Mouse (Mus musculus) kidney, postnatal 4 days (tissue): ENCODE data around the gene Elavl2.
A peak's percentile ranks its signal among the peaks of the same experiment; 100 is the strongest.

Experiments used
- DNase-seq, 2 experiments: peaks; one replicate each; pipeline ENCODE4 v3.0.0; 2021; ENCODE audit warnings: mixed read lengths in 2 of 2

The Elavl2 gene

GRCm38 (mm10) chr4:91400423-91400822 lies at the start of gene Elavl2:
Elavl2 (minus strand) TSS chr4:91400785.
- DNase-seq: no peak

DNA sequence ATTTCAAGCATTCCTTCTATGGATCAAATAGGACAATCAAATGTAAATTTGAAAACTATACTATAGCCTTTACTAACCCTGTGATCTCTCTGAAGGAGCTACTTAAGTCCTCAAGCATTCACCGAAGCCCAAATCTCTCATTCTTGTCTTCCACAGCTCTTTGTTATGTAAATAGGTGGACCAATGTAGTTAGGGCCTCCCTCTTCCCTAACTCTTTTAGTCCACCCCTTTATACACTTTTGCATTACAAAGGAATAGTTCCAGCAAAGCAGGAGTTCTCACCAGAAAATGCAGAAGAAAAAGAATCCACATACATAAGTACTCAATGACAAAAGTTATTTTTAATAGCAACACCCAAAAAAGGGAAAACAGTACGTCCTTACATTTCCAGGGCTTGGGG lies 47.3 kb upstream of the Elavl2 start:
- DNase-seq: no peak

DNA sequence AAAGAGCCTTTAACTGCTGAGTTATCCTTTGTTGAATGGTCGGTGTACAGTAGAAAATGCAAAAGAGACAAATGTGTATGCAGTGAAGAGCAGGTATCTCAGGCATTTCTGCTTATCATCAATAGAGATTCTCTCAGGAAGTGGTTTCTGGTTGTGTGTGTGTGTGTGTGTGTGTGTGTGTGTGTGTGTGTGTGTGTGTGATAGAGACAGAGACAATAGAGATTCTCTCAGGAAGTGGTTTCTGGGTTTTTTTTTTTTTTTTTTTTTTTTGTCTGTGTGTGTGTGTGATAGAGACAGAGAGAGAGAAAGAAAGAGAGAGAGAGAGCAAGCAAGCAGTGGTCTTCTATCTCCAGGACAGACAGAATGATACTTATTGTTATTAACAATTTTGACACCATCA lies 15.0 kb upstream of the Elavl2 start:
- DNase-seq: no peak

- no peak for DNase-seq
Observed at GRCm38 (mm10) chr4:91405047-91405446, 4.5 kb upstream of the Elavl2 start.

- DNase-seq: peak in 1 of 2 experiments; percentile 15
Observed at GRCm38 (mm10) chr4:91399510-91400196, 932 bp downstream of the Elavl2 start.

DNA sequence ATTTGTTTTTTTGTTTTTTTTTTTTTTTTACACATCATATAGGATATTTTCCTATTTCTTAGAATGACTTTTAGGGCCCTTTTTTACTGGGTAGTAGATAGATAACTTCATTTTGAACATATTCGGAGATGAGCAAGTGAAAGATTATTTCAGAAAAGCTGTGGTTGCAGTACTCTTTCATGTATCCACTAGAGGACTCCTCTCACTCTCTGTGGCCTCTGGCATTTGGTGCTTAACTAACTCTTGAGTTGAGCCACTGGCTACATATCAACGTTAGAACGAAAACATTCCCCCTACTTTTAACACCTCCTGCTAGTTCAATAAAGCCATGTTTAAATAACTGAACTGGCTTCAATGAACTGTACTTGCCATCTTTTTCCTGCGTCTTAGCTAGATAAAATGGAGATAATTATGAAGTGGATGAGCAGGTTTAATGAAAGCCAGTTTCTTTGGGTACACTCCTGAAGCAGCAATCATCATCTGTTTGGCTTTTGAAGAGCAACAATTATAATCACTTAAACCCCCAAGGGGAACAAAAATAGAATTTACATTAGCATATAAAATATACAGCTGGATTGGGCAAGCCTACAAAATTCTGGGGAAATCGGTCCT lies 8.5 kb downstream of the Elavl2 start:
- no peak for DNase-seq

DNA sequence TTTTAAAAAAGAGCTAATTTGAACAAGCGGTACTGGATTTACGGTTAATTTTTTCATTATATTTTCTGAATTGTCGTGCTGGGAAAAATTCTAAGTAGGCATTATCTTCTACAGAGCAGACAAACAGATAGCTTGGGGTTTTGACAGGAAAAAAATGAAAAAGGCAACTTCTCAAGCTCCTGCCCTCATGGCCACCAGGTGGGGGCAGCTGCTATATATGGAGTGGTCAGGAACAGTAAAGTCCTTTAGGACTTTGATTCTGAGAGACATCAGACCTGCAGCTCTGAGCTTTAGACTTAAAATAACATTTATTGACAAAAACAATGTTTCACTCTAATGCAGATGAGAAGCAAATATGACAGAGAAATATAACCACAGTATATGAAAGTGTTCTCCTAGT lies 12.9 kb downstream of the Elavl2 start:
- DNase-seq: no peak

GRCm38 (mm10) chr4:91381201-91381627 lies 19.4 kb downstream of the Elavl2 start:
- no peak for DNase-seq

DNA sequence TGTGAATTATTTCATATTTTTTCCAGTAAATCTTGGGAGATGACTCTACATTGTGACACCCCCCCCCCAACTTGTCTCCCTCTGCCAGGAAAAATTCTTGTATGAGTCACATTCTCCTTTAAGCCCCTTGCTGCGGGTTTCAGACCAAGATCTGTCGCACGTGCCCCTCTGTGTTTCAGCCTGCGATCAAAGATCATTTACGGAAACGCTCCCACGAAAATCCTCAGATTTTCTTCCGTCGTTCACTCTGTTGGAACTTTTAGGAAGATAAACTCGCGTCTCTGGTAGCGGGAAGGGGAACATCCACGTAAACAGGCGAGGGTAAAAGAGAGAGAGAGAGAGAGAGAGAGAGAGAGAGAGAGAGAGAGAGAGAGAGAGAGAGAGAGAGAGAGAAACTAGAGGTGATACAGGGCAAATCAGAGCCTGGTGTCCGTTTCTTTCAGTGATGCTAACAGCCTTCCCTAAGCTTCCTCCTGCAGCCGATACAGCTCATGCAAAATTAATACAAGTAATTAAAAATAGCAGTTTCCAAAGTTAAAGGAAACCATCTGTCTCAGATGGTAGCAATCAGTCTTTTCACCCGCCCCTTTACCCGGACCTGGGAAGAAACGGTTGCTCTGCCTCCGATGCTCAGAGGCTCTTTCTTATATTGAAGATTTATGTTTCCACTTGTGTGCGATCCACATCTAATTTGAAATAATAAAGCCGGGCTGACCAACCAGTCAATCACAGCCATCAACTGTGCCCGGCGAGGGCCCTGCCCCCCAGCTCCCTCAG lies 20.1 kb downstream of the Elavl2 start:
- DNase-seq: no peak

- DNase-seq: peak in 1 of 2 experiments; percentile 39
Observed at GRCm38 (mm10) chr4:91379559-91379958, 21.0 kb downstream of the Elavl2 start.

GRCm38 (mm10) chr4:91376317-91376910 lies 24.2 kb downstream of the Elavl2 start:
- DNase-seq: peak; percentile 90 to 94

- DNase-seq: no peak
Observed at GRCm38 (mm10) chr4:91375372-91375687, 25.3 kb downstream of the Elavl2 start.

- DNase-seq: peak; percentile 70 to 75
Observed at GRCm38 (mm10) chr4:91374571-91375371, 25.8 kb downstream of the Elavl2 start.

- DNase-seq: no peak
Observed at GRCm38 (mm10) chr4:91372844-91373243, 27.7 kb downstream of the Elavl2 start.

- DNase-seq: peak; percentile 66 to 71
Observed at GRCm38 (mm10) chr4:91371819-91372215, 28.8 kb downstream of the Elavl2 start.

DNA sequence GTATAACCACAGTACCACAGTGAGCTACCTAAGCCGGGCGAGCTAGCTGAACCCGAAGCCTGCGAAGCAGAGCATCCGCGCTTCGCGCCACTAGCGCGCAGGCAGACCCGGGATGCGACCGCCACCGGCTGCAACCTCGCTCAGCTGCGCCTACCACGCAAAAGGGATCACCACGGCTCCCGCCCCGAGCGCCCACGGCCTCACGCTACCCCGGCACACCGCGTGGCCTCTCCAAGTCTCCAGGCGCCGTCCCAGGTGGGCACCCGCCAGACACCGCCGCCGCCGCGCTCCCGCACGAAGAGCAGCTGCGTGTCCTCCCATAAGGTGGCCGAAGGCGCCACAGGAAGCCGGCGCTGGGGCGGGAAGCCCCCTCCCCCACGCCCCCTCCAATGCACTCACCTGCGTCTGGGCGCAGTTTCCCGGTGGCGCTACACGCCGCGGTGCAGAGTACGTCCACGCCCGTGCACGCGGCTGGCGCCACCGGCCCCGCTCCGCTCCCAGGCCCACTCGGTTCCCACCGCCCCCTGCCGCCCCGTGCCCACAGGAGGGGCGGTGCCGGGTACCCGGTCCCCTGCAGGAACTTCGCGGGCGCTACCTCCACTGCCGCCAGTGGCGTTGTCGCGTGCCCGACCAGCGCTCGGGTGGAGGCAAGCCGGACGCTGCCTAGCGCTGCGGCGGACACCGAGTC lies 29.3 kb downstream of the Elavl2 start:
- DNase-seq: peak; percentile 13 to 27

GRCm38 (mm10) chr4:91365276-91365675 lies 35.3 kb downstream of the Elavl2 start:
- DNase-seq: no peak

DNA sequence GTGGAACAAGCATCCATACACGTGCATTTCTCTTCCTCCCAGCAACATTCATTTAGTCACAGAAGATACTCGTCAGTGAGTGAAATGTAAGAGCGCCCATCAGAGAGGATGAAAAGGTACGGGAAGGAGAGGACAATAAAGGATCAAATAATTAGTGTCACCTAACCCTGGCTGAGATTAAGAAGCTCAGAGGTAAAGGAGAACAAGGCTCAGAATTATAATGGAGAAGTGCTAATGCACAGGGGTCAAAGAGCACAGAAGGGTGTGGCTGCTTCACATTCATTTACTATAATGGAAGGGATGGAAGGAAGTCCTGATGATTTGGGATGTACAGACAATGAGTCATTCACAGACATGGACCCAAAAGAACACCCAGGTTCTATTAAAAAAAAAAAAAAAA lies 36.6 kb downstream of the Elavl2 start:
- no peak for DNase-seq

- no peak for DNase-seq
Observed at GRCm38 (mm10) chr4:91362520-91362919, 38.1 kb downstream of the Elavl2 start.

- no peak for DNase-seq
Observed at GRCm38 (mm10) chr4:91353138-91353537, 47.4 kb downstream of the Elavl2 start.

- no peak for DNase-seq
Observed at GRCm38 (mm10) chr4:91349579-91349978, 51.0 kb downstream of the Elavl2 start.

DNA sequence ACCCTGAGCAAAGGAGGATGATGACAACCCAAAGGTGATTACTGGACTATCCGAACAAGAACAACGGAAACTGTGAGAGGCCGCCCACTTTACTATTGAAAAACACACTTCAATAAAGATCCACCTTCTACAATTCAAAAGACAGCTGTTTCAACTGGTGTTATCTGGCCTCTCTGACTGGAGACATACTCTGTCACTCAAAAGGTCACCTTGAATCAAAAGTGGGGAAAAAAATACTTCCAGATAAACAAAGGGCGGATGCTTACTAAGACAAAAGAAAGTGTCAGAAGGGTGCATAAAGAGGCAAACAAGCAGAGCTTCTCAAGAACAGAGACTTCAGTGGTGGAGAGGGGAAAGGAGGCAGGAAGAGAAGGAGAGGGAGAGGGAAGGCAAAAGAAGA lies 66.4 kb downstream of the Elavl2 start:
- DNase-seq: no peak
